Mouse (Mus musculus): ENCODE data around the gene G430095P16Rik.

DNA sequence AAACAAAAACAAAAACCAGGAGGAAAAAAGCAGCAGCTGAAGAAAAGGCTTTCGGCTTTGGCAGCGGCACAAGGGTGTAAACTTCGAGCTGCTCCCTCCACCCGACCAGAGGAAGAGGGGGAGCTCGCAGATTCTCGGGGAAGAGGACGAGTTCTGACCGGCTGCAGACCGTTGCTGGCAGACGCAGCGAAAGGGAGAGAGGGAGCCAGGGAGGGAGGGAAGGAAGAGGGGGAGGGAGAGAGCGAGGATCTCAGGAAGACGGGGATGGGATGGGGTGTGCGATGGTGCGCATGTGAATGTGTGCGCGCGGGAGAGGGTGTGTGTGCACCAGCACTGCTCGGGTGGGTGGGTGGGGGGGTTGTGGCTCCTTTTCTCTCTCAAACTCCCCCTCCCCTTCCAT is 51.0 kb downstream of the G430095P16Rik start:
- TF ChIP-seq EP300 (IDR thresholded peaks at IDR 0.05; ENCODE audit: low read depth) (no peak), CTCF (IDR thresholded peaks at IDR 0.05; ENCODE audit: low read depth) (no peak)
